In the genomic region with DNA sequence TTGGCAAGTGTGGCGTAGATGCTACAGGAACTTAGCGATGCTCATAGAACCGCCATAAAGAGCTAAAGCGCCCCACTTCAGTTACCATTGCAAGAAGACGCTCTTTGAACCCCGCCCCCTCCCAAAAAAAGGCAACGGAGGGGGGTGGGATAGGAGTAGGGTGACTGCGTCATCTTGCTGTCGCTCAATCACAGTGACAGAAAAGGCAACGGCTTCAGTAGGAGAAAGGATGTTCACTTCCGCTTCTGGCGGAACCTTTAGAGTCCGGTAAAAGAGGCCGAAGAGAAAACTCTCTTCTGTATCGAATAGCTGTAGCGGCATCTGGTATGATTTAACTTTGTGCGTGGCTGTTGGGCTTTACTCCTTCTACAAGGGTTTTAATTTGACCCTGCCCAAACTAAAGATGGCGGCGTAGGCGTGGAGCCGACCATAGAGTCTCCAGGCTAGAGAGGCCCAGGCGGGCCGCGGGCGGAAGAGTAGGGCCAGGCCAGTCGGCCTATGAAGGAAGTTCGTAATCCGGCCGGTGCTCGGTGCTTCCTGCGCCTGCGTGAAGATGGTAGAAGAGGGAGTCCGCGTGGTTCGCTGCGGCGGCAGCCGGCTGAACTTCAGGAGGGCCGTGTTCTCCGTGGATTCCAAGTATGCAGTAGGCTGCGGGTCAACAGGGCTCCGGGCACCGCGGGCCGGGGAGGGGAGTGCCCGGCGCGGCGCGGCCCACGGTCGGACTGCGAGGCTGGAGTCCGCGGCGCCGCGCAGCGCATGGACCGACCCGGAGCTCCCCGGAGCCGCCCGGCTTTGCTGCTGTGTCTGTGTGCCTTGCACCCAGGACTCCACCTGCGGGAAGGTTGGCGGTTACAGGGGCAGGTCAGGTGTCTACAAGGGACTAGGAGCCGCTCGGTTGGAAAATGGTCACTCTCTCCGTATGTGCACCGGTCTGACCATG, we compare ENCODE assay signal across 8 mouse cellular contexts. TPM values are rescaled to one million over a fixed set of nuclear protein-coding genes. Genes with fewer than 3 reads are reported as not detected.
DNase-seq lines count a peak whose midpoint lies in the region; ATAC-seq and TF ChIP-seq lines count a peak whose summit lies in the region.

A gene (plus strand): TSS at position 198 of the 940 bp plus-strand sequence.

- no peaks in the 10 kb centered on the region for H3K9me3 ChIP-seq in embryonic facial prominence, embryonic 14.5 days (ENCODE audit: control insufficient read depth, low read length)
- H3K9me3 ChIP-seq in limb, embryonic 13.5 days = no peaks in the 10 kb centered on the region
- no peaks in the 10 kb centered on the region for H3K9me3 ChIP-seq in midbrain, embryonic 16.5 days (replicated peaks; ENCODE audit: control insufficient read depth, low read length, poor library complexity, severe bottlenecking)

- H3K4me1 ChIP-seq in embryonic facial prominence, embryonic 14.5 days (ENCODE audit: control insufficient read depth, insufficient read depth, low read length) = 0 out of 2 replicates have a peak, but pooled peaks cover 6% of the 10 kb centered on the region
- H3K4me1 ChIP-seq in heart, adult 2 months (ENCODE audit: control insufficient read depth, insufficient read depth, low read length) = peaks cover 1% of the 10 kb centered on the region
- H3K4me1 ChIP-seq in limb, embryonic 13.5 days = peaks cover 16% of the 10 kb centered on the region
- peaks cover 13% of the 10 kb centered on the region for H3K4me1 ChIP-seq in midbrain, embryonic 16.5 days (ENCODE audit: control insufficient read depth, insufficient read depth, low read length)

- TF ChIP-seq POLR2A in heart, adult 2 months (IDR thresholded peaks at IDR 0.05; ENCODE audit: insufficient read depth, low read depth, low read length) = peak; percentile 79

- peak; percentile 96 for DNase-seq in 3T3-L1 (ENCODE audit: low read depth, low spot score)
- DNase-seq in adrenal gland, postnatal 4 days (ENCODE audit: low spot score in 2 of 2) = peak; percentile 82 to 87
- peak; percentile 97 for DNase-seq in embryonic facial prominence, embryonic 14.5 days (ENCODE audit: low spot score)
- DNase-seq in heart, adult 2 months = peak; percentile 95 to 96
- peak; percentile 94 to 96 for DNase-seq in kidney, adult 8-10 months
- DNase-seq in spleen, postnatal 10 days (ENCODE audit: low spot score in 2 of 2) = peak; percentile 92 to 95

- ATAC-seq in embryonic facial prominence, embryonic 14.5 days (ENCODE audit: low read depth) = peak; percentile 100
- ATAC-seq in limb, embryonic 13.5 days (ENCODE audit: low FRiP score, low read depth) = peak; percentile 99
- peak; percentile 100 for ATAC-seq in midbrain, embryonic 16.5 days

- H3K79me2 ChIP-seq in heart, adult 2 months (replicated peaks; ENCODE audit: control insufficient read depth, insufficient read depth, low read length) = peaks cover 1% of the 10 kb centered on the region; the same call in 1 of the 2 replicates

- 0 out of 2 replicates have a peak, but pooled peaks have one; percentile 7 for TF ChIP-seq CTCF in heart, adult 2 months (IDR thresholded peaks at IDR 0.05)

- 0 out of 2 replicates have a peak, but pooled peaks have one; percentile 24 for TF ChIP-seq EP300 in heart, adult 2 months (IDR thresholded peaks at IDR 0.05; ENCODE audit: insufficient read depth, low read depth, low read length)

- WGBS in embryonic facial prominence, embryonic 14.5 days = under 1% methylated on average over 69 of the region's 70 CpGs
- WGBS in heart, adult 2 months = under 1% methylated on average over 70 of the region's 70 CpGs
- under 1% methylated on average over 69 of the region's 70 CpGs for WGBS in limb, embryonic 13.5 days
- WGBS in midbrain, embryonic 16.5 days = under 1% methylated on average over 66 of the region's 70 CpGs

- peak within 1 kb of the TSS; percentile 76 for H3K4me2 ChIP-seq in embryonic facial prominence, embryonic 14.5 days (ENCODE audit: low read depth, low read length)
- H3K4me2 ChIP-seq in limb, embryonic 13.5 days (replicated peaks) = peak within 1 kb of the TSS; percentile 91
- H3K4me2 ChIP-seq in midbrain, embryonic 16.5 days (ENCODE audit: low read length) = peak within 1 kb of the TSS; percentile 88

- H3K4me3 ChIP-seq in embryonic facial prominence, embryonic 14.5 days (ENCODE audit: low read depth, low read length) = peak within 1 kb of the TSS; percentile 88
- H3K4me3 ChIP-seq in heart, adult 2 months = peak within 1 kb of the TSS; percentile 80
- peak within 1 kb of the TSS; percentile 94 for H3K4me3 ChIP-seq in limb, embryonic 13.5 days
- peak within 1 kb of the TSS; percentile 91 for H3K4me3 ChIP-seq in midbrain, embryonic 16.5 days (ENCODE audit: low read depth, low read length)

- peak within 1 kb of the TSS; percentile 91 for H3K9ac ChIP-seq in embryonic facial prominence, embryonic 14.5 days (ENCODE audit: low read depth, low read length)
- peak within 1 kb of the TSS; percentile 99 for H3K9ac ChIP-seq in heart, adult 2 months (ENCODE audit: low read depth, low read length)
- H3K9ac ChIP-seq in limb, embryonic 13.5 days = peak within 1 kb of the TSS; percentile 96
- H3K9ac ChIP-seq in midbrain, embryonic 16.5 days (ENCODE audit: low read depth, low read length) = peak within 1 kb of the TSS; percentile 94

- peak within 1 kb of the TSS; percentile 94 for H3K27ac ChIP-seq in embryonic facial prominence, embryonic 14.5 days (replicated peaks; ENCODE audit: low read depth, low read length)
- H3K27ac ChIP-seq in heart, adult 2 months = peak within 1 kb of the TSS; percentile 94
- peak within 1 kb of the TSS; percentile 92 for H3K27ac ChIP-seq in limb, embryonic 13.5 days
- peak within 1 kb of the TSS; percentile 96 for H3K27ac ChIP-seq in midbrain, embryonic 16.5 days (ENCODE audit: low read length)

- no peaks in the 10 kb centered on the region for H3K27me3 ChIP-seq in embryonic facial prominence, embryonic 14.5 days (replicated peaks; ENCODE audit: control insufficient read depth, insufficient read depth, low read length)
- H3K27me3 ChIP-seq in heart, adult 2 months (ENCODE audit: control insufficient read depth, insufficient read depth, low read length) = no peaks in the 10 kb centered on the region
- H3K27me3 ChIP-seq in limb, embryonic 13.5 days = no peaks in the 10 kb centered on the region
- no peaks in the 10 kb centered on the region for H3K27me3 ChIP-seq in midbrain, embryonic 16.5 days (ENCODE audit: control insufficient read depth, insufficient read depth, low read depth, low read length)

- intact Hi-C loops in heart, adult 2 months (cut with DNase I) = loop anchor here (10.0 kb wide), 1 partner anchor 1650 kb away; a partner anchor contains a TSS

- H3K36me3 ChIP-seq in embryonic facial prominence, embryonic 14.5 days (ENCODE audit: control insufficient read depth, insufficient read depth, low read length) = peaks cover 6% of the 10 kb centered on the region; the same call in 1 of the 2 replicates
- H3K36me3 ChIP-seq in heart, adult 2 months (ENCODE audit: control insufficient read depth, insufficient read depth, low read length) = no peaks in the 10 kb centered on the region
- H3K36me3 ChIP-seq in limb, embryonic 13.5 days = peaks cover 20% of the 10 kb centered on the region
- peaks cover 5% of the 10 kb centered on the region for H3K36me3 ChIP-seq in midbrain, embryonic 16.5 days (ENCODE audit: control insufficient read depth, insufficient read depth, low read length)

RNA-seq across cellular contexts. Expression of the gene that starts here (rescaled TPM):
- 10 to 100 TPM; 44.7 to 50.5 TPM for total RNA-seq in adrenal gland, postnatal 4 days (2021)
- polyA plus RNA-seq in embryonic facial prominence, embryonic 14.5 days (2014; fragmentation: Nextera tagmentation; extraction: Ambion mirVana) = 61.0 and 75.9 TPM in 2 replicates
- total RNA-seq in heart, adult 2 months (2021) = 10 to 100 TPM; 19.1 to 22.8 TPM
- 27.8 and 40.0 TPM in 2 replicates for polyA plus RNA-seq in heart, adult 2 months (2012; rRNA removed)
- polyA plus RNA-seq in limb, embryonic 13.5 days (2015; fragmentation: Nextera tagmentation; extraction: Ambion mirVana) = 86.5 and 93.2 TPM in 2 replicates
- polyA plus RNA-seq in midbrain, embryonic 16.5 days (2015; fragmentation: Nextera tagmentation; extraction: Ambion mirVana) = 46.8 and 54.3 TPM in 2 replicates

Comparison
In these comparisons a context has a peak if more than half of its experiments do, and no peak if none do; other contexts are left out.
1. Peak in every context shown above with its lines: DNase-seq, ATAC-seq, H3K4me3 ChIP-seq and H3K27ac ChIP-seq.